ENCODE assay signal across 8 mouse cellular contexts in the genomic region with DNA sequence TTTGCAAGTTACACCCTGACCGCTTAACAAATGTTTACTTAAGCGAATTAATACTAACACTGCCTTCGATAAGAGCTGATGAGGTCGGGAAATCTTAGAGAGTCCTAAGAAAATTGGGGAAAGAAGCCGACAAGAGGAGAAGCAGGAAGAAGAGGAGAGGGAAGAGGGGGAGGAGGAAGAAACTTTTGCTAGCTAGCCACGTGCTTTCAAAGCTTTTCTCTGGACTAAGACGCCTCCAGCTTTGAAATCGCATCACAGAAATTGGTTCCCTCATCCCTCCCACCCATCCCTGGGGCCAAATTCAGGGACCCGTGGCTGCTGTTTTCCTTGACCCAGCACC. TPM values are rescaled to one million over a fixed set of nuclear protein-coding genes. Genes with fewer than 3 reads are reported as not detected.
A peak's percentile ranks its signal among the peaks of the same experiment; 100 is the strongest.
DNase-seq lines count a peak whose midpoint lies in the region; ATAC-seq and TF ChIP-seq lines count a peak whose summit lies in the region.

No protein-coding gene starts in this region.

- peak overlapping the region; percentile 79 for H3K4me2 ChIP-seq in lung, embryonic 15.5 days
- peak overlapping the region; percentile 72 for H3K4me2 ChIP-seq in forebrain, embryonic 13.5 days

- TF ChIP-seq POLR2A in olfactory bulb, adult 2 months (IDR thresholded peaks at IDR 0.05; ENCODE audit: insufficient read depth, low read depth, low read length) = no peak

- H3K9ac ChIP-seq in lung, embryonic 15.5 days = no peak overlapping the region
- H3K9ac ChIP-seq in forebrain, embryonic 13.5 days = peak overlapping the region; percentile 47; the same call in 1 of the 2 replicates

- no peaks in the 10 kb centered on the region for H3K9me3 ChIP-seq in lung, embryonic 15.5 days
- H3K9me3 ChIP-seq in forebrain, embryonic 13.5 days (replicated peaks) = no peaks in the 10 kb centered on the region
- no peaks in the 10 kb centered on the region for H3K9me3 ChIP-seq in limb, embryonic 10.5 days (replicated peaks)

- no peak for ATAC-seq in lung, embryonic 15.5 days (ENCODE audit: borderline replicate concordance, extremely low read depth, low FRiP score, low TSS enrichment)
- no peak for ATAC-seq in forebrain, embryonic 13.5 days

- H3K36me3 ChIP-seq in lung, embryonic 15.5 days = no peaks in the 10 kb centered on the region
- no peaks in the 10 kb centered on the region for H3K36me3 ChIP-seq in forebrain, embryonic 13.5 days (ENCODE audit: poor library complexity, severe bottlenecking)
- no peaks in the 10 kb centered on the region for H3K36me3 ChIP-seq in limb, embryonic 10.5 days

- peak overlapping the region; percentile 34 for H3K4me3 ChIP-seq in lung, embryonic 15.5 days
- H3K4me3 ChIP-seq in forebrain, embryonic 13.5 days = peak overlapping the region; percentile 38
- H3K4me3 ChIP-seq in limb, embryonic 10.5 days = peak overlapping the region; percentile 52
- H3K4me3 ChIP-seq in olfactory bulb, adult 2 months (ENCODE audit: insufficient read depth, low read depth, low read length) = peak overlapping the region; percentile 41

- peaks cover 13% of the 10 kb centered on the region; the same call in 1 of the 2 replicates for H3K4me1 ChIP-seq in lung, embryonic 15.5 days
- peaks cover 16% of the 10 kb centered on the region for H3K4me1 ChIP-seq in forebrain, embryonic 13.5 days
- peaks cover 11% of the 10 kb centered on the region for H3K4me1 ChIP-seq in limb, embryonic 10.5 days
- H3K4me1 ChIP-seq in olfactory bulb, adult 2 months (ENCODE audit: control insufficient read depth, insufficient read depth, low read length) = peaks cover 9% of the 10 kb centered on the region

- DNase-seq in lung, postnatal 25 days (ENCODE audit: low spot score) = no peak
- DNase-seq in limb, embryonic 10.5 days (ENCODE audit: low spot score) = no peak
- no peak for DNase-seq in c-Kit-positive CD71-positive TER-119-positive erythroid progenitor cells, embryonic 14.5 days (ENCODE audit: low spot score)
- no peak for DNase-seq in right cerebral cortex, postnatal 4 days
- DNase-seq in urinary bladder, postnatal 25 days (ENCODE audit: low spot score) = no peak

- H3K27me3 ChIP-seq in lung, embryonic 15.5 days = 0 out of 2 replicates have a peak, but pooled peaks cover 3% of the 10 kb centered on the region
- H3K27me3 ChIP-seq in forebrain, embryonic 13.5 days = no peaks in the 10 kb centered on the region
- H3K27me3 ChIP-seq in limb, embryonic 10.5 days (ENCODE audit: low read depth, poor library complexity, severe bottlenecking) = peaks cover 24% of the 10 kb centered on the region

- WGBS in lung, embryonic 15.5 days = 6% methylated on average over 9 of the region's 9 CpGs
- 16% methylated on average over 9 of the region's 9 CpGs for WGBS in forebrain, embryonic 13.5 days
- 16% methylated on average over 9 of the region's 9 CpGs for WGBS in limb, embryonic 10.5 days
- 11% methylated on average over 9 of the region's 9 CpGs for WGBS in olfactory bulb, adult 2 months

- no peak for TF ChIP-seq CTCF in olfactory bulb, adult 2 months (IDR thresholded peaks at IDR 0.05; ENCODE audit: insufficient read depth, low read depth, low read length)

- no peak overlapping the region for H3K27ac ChIP-seq in lung, embryonic 15.5 days
- no peak overlapping the region for H3K27ac ChIP-seq in forebrain, embryonic 13.5 days
- 0 out of 2 replicates have a peak overlapping the region, but pooled peaks have one; percentile 50 for H3K27ac ChIP-seq in limb, embryonic 10.5 days
- no peak overlapping the region for H3K27ac ChIP-seq in olfactory bulb, adult 2 months (ENCODE audit: insufficient read depth, low read depth, low read length)

RNA-seq across cellular contexts. Expression of a gene that starts 48.7 kb away (rescaled TPM):
- 13.7 and 15.2 TPM in 2 replicates for polyA plus RNA-seq in lung, embryonic 15.5 days (2015; fragmentation: Nextera tagmentation; extraction: Ambion mirVana)
- polyA plus RNA-seq in forebrain, embryonic 13.5 days (2015; fragmentation: Nextera tagmentation; extraction: Ambion mirVana) = 6.8 and 8.1 TPM in 2 replicates
- 1.4 and 1.7 TPM in 2 replicates for polyA plus RNA-seq in limb, embryonic 10.5 days (2016; fragmentation: Nextera tagmentation; extraction: Ambion mirVana)
- not detected in 2 replicates for polyA plus RNA-seq in olfactory bulb, adult 2 months (2012; ENCODE audit: insufficient read depth, insufficient read length, low replicate concordance, missing spikeins)
